Mouse (Mus musculus) embryo, embryonic 11 days (tissue): ENCODE results near the gene Atp5b.

ENCODE experiments used
- DNase-seq: peaks from one replicate; pipeline ENCODE4 v3.0.0-alpha.2; 2015

The Atp5b gene

DNA sequence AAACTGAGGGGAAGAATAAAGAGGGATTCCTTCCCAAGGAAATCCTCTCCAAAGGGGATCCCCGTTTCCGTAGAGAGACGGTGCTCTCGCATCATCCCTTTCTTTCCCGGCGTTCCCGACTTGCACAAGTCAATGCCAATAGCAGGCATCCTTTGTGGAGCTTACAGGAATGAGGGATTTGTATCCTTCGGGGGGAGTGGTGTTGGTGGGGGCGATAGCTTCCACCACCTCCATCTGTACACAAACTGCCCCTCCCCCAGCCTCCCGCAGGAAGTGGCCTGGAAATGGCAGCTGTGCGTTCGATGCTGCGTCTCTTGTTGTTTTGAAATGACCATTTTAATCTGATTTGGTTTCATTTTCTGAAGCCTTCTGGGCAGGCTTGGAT, 14.5 kb downstream of the Atp5b start:
- DNase-seq, result peak; percentile 68

DNA sequence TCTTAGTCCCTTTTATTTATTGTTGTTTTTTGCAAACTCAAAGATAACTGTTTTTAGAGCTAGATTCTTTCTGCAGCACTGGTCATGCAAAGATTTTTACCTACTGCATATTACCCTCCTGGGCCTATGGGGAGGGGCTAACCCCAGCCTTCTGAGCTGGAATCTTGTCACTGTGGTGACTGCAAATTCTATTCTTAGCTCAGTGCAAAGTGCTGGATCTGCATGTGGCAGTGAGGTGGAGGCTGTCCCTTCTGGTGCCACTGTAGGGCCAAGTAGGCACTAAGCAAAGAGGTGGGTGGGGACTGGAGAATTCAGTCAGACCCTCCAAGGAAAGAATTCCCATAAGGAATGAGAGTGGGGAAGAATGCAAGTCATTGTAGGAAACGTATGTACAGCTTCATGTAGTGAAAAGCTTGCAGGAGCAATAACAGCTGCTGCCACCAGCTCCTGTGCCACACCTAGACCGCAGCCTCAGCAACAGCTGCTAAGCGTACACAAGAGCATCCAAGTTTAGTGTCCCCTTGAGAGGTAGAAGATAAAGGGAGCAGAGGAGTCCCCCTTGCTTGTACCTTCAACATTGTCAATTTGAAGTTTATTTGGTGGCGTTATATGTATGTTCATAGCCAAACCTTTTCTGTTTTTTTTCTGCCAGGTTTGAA, 27.2 kb downstream of the Atp5b start:
- DNase-seq, result no peak

DNA sequence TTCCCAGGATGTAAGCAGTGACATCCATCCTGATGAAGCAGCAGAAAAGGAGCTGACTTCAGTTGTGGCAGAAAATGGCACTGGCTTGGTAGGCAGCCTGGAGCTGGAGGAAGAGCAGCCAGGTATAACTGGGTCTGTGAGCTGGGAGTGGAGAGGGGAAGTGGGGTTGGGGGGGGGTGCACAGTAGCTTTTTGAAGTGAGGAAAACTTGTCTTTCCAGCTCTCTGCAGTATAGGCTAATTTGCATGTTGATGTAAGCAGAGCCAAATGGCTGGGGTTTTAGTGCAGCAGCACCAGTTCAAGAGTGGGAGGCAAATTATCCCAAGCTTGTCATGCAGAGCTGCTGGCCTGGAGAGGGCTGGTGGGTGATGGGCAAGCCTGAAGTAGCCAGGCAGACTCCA, 28.2 kb downstream of the Atp5b start:
- no peak for DNase-seq

DNA sequence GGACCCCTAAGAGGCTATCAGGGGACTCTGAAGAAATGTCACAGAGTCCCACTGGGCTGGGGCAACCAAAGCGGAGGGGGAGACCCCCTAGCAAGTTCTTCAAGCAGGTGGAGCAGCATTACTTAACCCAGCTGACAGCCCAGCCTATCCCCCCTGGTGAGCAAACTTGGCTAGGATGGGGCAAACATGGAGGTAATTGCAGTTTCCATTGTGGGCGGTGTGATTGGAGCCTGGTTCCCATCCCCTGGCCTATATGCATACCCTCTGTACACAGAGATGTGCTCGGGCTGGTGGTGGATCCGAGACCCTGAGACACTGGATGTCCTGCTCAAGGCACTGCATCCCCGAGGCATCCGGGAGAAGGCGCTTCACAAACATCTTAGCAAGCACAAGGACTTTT, 40.8 kb downstream of the Atp5b start:
- DNase-seq, result no peak

DNA sequence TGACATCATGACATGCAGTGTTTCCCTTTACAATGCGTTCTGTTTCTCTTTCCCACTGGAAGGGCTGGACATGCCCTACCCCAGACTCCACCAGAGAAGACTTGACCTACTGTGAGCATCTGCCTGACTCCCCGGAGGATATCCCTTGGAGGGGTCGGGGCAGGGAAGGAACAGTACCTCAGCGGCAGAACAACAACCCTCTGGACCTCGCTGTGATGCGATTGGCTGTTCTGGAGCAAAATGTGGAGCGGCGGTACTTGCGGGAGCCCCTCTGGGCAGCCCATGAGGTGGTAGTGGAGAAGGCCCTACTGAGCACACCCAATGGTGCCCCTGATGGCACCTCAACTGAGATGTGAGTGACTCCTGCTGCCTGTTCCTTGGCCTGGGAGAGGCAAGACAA, 41.8 kb downstream of the Atp5b start:
- no peak for DNase-seq

DNA sequence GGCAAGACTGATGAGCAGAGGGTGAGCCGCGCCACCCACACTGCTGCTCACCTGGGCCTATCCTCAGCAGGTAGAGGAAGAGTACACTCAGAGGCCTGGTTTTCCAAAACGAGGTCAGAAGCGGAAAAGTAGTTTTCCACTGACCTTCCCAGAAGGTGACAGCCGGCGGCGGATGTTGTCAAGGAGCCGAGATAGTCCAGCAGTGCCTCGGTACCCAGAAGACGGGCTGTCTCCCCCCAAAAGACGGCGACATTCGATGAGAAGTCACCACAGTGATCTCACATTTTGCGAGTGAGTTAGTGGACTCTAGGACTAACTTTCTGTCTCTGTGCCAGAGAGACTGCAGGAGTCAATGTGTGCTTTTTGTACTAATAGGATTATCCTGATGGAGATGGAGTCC, 42.9 kb downstream of the Atp5b start:
- DNase-seq, result no peak

DNA sequence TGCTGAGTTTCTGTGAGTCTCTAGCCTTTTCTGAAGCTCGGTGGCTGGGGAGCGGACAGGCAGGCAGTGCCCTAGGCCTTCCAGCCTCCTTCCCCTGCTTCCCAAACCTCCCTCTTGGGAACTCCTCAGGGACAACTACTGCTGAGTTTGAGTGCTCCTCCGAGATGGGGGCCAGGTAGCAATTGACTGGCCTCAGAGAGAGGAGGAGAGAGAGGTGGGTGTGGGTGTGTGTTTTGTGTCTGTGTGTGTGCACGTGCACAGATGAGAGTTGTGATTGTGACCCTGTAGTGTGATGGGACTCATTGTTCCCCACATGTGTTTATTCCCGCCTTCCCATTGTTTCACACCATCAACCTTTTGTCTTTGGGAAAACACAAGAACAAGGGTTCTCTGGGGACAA, 44.4 kb downstream of the Atp5b start:
- DNase-seq, result no peak

DNA sequence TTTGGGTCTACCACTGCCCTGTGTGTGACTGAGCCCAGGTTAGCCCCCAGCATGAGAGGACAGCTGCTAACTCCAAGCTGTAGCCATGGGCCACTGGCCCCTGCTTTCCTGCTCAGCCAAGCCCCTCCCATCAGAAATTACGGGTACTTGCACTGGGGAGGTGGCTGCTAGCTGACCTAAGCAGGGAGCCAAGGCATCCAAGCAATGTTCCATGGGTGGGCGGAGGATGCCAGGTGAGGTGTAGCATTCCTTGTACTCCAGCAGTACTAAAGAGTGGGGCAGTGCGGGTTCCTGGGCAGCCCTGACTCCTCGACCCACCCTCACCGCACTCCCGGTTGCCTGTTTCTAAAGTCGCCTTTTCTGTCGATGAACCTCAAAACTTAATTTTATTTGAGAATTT, 45.1 kb downstream of the Atp5b start:
- DNase-seq, result no peak

DNA sequence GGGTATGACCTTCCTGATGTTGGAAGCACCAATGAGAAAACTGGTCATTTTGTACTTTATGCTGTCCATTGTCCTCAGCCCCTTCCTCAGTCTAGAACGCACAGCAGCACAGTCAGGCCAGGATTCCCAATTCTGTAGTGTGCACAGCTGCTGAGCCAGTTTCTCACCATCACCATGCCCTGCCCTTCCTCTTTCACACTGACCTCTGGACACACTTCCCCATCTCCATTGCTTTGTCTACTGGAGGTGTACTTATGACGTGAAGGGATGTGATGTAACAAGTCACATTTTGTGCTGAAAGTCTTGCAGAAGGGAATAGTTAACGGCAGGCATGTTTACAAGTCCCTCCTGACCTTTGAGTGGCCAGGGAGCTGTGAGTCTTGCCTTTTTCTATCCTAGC, 48.2 kb downstream of the Atp5b start:
- no peak for DNase-seq

DNA sequence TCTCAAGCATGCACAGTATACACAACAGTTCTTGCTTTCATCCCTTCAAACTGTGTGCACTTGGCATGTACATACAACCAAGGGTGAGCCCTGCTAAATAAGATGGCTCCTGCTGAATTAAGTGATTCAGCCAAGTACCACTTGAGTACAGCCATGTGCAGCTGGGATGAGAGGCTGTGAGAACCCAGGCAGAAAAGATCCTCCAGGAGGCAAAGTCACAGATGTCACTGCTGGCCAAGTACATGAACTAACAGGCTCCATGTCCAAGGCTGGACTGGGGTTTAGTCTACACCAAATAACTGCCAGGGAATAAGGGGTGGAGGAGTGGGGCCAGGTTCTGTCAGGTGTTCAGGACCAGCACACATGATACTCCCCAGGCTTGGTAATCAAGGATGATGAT, 48.7 kb downstream of the Atp5b start:
- DNase-seq, result no peak

DNA sequence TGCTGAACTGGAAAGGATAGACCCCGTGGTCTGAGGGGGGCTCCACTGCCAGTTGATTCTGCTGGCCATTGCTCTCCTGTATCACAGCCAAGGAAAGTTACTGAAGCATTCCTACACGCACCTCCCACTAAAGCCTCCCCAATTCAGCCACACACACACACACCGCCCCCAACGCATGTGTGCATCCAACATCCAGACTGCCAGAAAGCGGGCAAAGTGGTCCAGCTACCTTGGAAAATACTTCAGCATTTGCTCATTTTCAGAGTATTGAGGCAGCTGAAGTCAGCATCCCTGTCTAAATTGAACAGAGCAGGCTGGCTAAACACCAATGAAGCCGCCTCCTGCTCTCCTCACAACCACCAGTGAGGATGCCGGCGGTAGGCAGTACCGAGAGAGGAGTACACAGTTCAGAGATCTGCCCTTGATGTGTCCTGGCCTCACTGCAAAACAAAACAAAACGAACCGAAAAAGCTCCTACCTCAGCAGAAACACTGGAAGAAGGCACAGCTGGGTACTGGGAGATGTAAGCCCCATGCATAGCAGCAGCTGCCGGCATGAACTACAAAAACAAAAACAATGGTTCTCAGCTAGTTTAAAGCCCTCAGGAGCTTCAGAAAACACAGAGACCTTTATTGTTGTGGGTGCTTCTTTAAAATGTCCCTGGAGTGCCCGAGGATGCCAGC, 50.7 kb downstream of the Atp5b start:
- no peak for DNase-seq

DNA sequence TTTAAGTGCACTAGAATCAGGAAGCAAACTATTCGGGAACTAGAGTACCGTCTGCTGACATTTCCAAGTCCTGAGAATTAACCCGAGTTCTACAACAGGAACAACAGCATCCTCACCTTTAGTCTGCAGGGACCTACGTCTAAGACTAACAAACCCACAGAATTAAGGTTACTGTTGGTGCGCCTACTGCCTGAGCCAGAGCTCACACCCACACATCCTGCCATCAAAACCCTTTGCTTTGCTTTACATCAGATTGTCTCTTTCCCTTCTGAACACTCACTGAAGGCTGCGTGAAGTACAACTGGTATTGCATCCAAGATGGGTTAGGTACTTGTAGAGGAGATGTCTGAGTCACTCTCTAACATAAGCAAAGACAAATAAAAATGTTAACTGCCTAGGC, 52.3 kb downstream of the Atp5b start:
- DNase-seq, result no peak
